Mouse (Mus musculus) E14TG2a.4 (cell line): ENCODE data around the gene Ets1.

Experiments
- CTCF ChIP-seq: conservative IDR thresholded peaks from 2 replicates; pipeline ENCODE4 v1.5.1; 2014; ENCODE audit warnings: low read length
- POU5F1 ChIP-seq: IDR thresholded peaks from 2 replicates; pipeline ENCODE4 v1.6.1; 2014; ENCODE audit warnings: low read length, borderline replicate concordance

DNA sequence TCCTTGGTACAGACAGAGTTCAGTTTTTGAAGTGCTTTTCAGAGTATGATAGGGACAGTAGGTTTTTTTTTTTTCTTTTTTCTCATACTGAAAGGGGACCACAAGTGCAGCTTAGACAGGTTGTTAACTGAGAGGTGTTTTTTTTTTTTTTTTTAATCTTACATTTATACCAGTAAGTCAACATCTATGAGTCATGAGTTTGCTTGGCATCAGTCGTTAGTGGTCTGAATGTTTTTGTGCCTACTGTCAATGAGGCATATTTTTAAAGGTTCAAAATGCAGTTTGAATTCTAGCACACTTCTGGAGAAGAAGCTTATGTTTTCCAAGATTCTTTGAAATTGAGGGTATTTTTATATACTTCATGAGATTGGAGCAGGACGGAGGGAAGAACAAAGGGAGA lies 56.9 kb downstream of the Ets1 start:
- TF ChIP-seq CTCF (no peak), POU5F1 (no peak)
